Mouse (Mus musculus) hindlimb bud, embryonic 11.5 days (tissue): ENCODE measurements at regions not wholly inside any gene's neighbourhood (a gene's known extent, or its start where the extent isn't known, plus 50 kb on each side); places are given as distances from the start of the nearest gene placed in this dataset.
"Not testable (repeated sequence)": the region's sequence is repeated elsewhere in the genome, so short reads cannot be mapped to it uniquely, and the experiment has no call there.

Experiments used
- DNase-seq: peaks from one replicate; pipeline ENCODE4 v3.0.0-alpha.2; 2012; ENCODE audit warnings: low read depth, low spot score; ENCODE audit errors: extremely low spot score

- DNase-seq = peak; percentile 26
Observed at GRCm38 (mm10) chr6:95058017-95058416, 59.0 kb upstream of the Kbtbd8 start.

GRCm38 (mm10) chr6:95056222-95056621, 60.8 kb upstream of the Kbtbd8 start:
- no peak for DNase-seq

- no peak for DNase-seq
Observed at GRCm38 (mm10) chr6:95053717-95054382, 63.2 kb upstream of the Kbtbd8 start.

- DNase-seq = not testable (repeated sequence)
Observed at GRCm38 (mm10) chr6:95041351-95041750, 75.7 kb upstream of the Kbtbd8 start.

- DNase-seq = no peak
Observed at GRCm38 (mm10) chr6:95024239-95024638, 92.8 kb upstream of the Kbtbd8 start.

- DNase-seq = no peak
Observed at GRCm38 (mm10) chr6:95021724-95022123, 95.3 kb upstream of the Kbtbd8 start.

GRCm38 (mm10) chr6:95017911-95018310, 99.1 kb upstream of the Kbtbd8 start:
- no peak for DNase-seq

- DNase-seq = peak; percentile 22
Observed at GRCm38 (mm10) chr6:95017484-95017883, 99.6 kb upstream of the Kbtbd8 start.

GRCm38 (mm10) chr6:95013096-95013495, 103.9 kb upstream of the Kbtbd8 start:
- no peak for DNase-seq

- DNase-seq = no peak
Observed at GRCm38 (mm10) chr6:95006485-95006884, 110.6 kb upstream of the Kbtbd8 start.

- DNase-seq = no peak
Observed at GRCm38 (mm10) chr6:95003716-95004115, 113.3 kb upstream of the Kbtbd8 start.

GRCm38 (mm10) chr6:94999562-94999961, 117.5 kb upstream of the Kbtbd8 start:
- no peak for DNase-seq

GRCm38 (mm10) chr6:94999002-94999401, 118.0 kb upstream of the Kbtbd8 start:
- DNase-seq = no peak

GRCm38 (mm10) chr6:94998371-94998770, 118.7 kb upstream of the Kbtbd8 start:
- no peak for DNase-seq

- no peak for DNase-seq
Observed at GRCm38 (mm10) chr6:94994376-94994775, 122.7 kb upstream of the Kbtbd8 start.

GRCm38 (mm10) chr6:94987427-94987826, 129.6 kb upstream of the Kbtbd8 start:
- DNase-seq = no peak

GRCm38 (mm10) chr6:94986346-94986745, 130.7 kb upstream of the Kbtbd8 start:
- DNase-seq = peak; percentile 87

GRCm38 (mm10) chr6:94984411-94984895, 132.6 kb upstream of the Kbtbd8 start:
- no peak for DNase-seq

- DNase-seq = no peak
Observed at GRCm38 (mm10) chr6:94968683-94969082, 148.4 kb upstream of the Kbtbd8 start.

- no peak for DNase-seq
Observed at GRCm38 (mm10) chr6:94966962-94967361, 150.1 kb upstream of the Kbtbd8 start.

GRCm38 (mm10) chr6:94963204-94963603, 153.8 kb upstream of the Kbtbd8 start:
- no peak for DNase-seq

- no peak for DNase-seq
Observed at GRCm38 (mm10) chr6:94962411-94963087, 154.5 kb upstream of the Kbtbd8 start.
